Mouse (Mus musculus) erythroblast, embryonic 14.5 days (primary cell): ENCODE measurements around the gene Eif3i.

Experiments
- GATA1 ChIP-seq: IDR thresholded peaks from 2 replicates; pipeline ENCODE4 v1.6.1; 2012; ENCODE audit warnings: low read length, inconsistent platforms, mixed read lengths
- TAL1 ChIP-seq: IDR thresholded peaks from 3 replicates; pipeline ENCODE4 v1.6.1; 2012; ENCODE audit warnings: low read length, inconsistent platforms, mixed read lengths

DNA sequence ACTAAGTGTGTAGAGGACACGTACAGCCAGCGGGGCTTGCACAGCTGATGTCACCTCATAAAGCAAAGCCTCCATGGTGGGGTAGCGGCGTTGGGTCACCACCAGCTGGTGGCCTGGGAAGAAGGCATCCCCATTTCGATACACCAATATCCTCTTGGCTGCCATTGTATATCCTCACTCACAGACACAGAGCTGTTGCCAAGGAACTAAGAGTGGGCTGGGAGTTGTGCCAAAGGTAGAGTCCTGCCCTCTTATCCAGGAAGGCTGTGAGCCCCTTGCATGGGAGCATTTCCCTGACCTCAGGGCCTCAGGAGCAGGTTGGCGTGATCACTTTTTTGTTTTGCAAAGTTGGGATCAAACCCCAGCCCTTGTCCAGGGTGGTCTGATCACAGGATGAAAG is 13.6 kb upstream of the Eif3i start, which contains the start of gene Dcdc2b:
- no peak for TF ChIP-seq GATA1
- TF ChIP-seq TAL1, result no peak
